Mouse (Mus musculus): ENCODE measurements at regions not wholly inside any gene's neighbourhood (a gene's known extent, or its start where the extent isn't known, plus 50 kb on each side); places are given as distances from the start of the nearest gene placed in this dataset.

DNA sequence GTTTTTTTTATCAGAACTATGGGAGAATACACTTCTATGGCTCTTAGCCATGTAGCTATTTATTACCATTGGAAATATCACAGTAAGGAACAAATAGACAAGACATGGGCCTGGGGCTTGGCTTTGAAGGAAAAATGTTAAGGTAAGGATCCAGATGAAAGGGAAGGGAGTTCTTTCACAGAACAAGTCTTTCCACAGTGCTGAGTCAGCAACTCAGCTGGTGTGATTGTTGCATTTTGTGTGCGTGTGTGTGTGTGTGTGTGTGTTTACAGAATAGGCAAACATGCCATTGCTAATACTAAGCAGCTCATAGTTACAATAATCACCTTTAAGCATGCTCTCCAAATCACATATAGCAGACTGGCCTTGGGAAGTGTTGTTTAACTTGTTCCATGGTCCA, 1056.6 kb upstream of the Lrrc6 start:
- H3K27me3 ChIP-seq (replicated peaks) = no peaks in the 10 kb centered on the region
- H3K4me1 ChIP-seq (replicated peaks) = no peaks in the 10 kb centered on the region
- H3K27ac ChIP-seq (ENCODE audit: poor library complexity, severe bottlenecking) = no peak overlapping the region
- 86% methylated on average over 1 of the region's 1 CpGs for WGBS
- no peak overlapping the region for H3K4me3 ChIP-seq
- no peaks in the 10 kb centered on the region for H3K9me3 ChIP-seq (replicated peaks)
- H3K9ac ChIP-seq = no peak overlapping the region
- no peaks in the 10 kb centered on the region for H3K36me3 ChIP-seq
- no peak overlapping the region for H3K4me2 ChIP-seq
- no peak for ATAC-seq (ENCODE audit: insufficient number of reproducible peaks, low FRiP score)

GRCm38 (mm10) chr15:67551911-67552310, 1051.2 kb upstream of the Lrrc6 start:
- no peaks in the 10 kb centered on the region for H3K27me3 ChIP-seq (replicated peaks)
- H3K9me3 ChIP-seq (replicated peaks) = no peaks in the 10 kb centered on the region
- no peaks in the 10 kb centered on the region for H3K36me3 ChIP-seq
- H3K4me1 ChIP-seq (replicated peaks) = no peaks in the 10 kb centered on the region
- H3K4me3 ChIP-seq = no peak overlapping the region
- no peak overlapping the region for H3K27ac ChIP-seq (ENCODE audit: poor library complexity, severe bottlenecking)
- no peak overlapping the region for H3K9ac ChIP-seq
- ATAC-seq (ENCODE audit: insufficient number of reproducible peaks, low FRiP score) = no peak
- no peak overlapping the region for H3K4me2 ChIP-seq
- 79% methylated on average over 2 of the region's 2 CpGs for WGBS

- 89% methylated on average over 1 of the region's 1 CpGs for WGBS
- Histone ChIP-seq H3K36me3 (no peaks in the 10 kb centered on the region), H3K27me3 (replicated peaks) (no peaks in the 10 kb centered on the region), H3K4me3 (no peak overlapping the region), H3K27ac (ENCODE audit: poor library complexity, severe bottlenecking) (no peak overlapping the region), H3K4me1 (replicated peaks) (no peaks in the 10 kb centered on the region), H3K9ac (no peak overlapping the region), H3K4me2 (no peak overlapping the region), H3K9me3 (replicated peaks) (no peaks in the 10 kb centered on the region)
- ATAC-seq (ENCODE audit: insufficient number of reproducible peaks, low FRiP score) = no peak
Observed at GRCm38 (mm10) chr15:67546896-67547400, 1046.2 kb upstream of the Lrrc6 start.

DNA sequence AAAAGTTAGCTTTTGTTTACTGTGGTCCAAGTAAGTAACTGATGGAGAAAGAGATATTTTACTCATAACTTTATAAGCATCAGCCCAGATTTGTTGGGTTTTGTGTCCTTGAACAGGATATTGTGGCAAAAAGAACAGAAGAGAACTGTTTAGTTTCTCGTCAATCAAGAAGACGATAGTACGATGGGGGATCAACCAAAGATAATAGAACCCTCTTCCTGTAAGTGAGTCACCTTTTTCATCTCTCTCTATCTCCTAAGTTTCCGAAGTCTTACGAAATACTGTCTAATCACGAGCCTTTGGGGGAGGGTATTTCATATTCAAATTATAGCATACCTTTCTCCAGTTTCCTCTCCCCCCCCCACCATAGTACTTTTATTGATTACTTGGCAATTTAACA, 1045.0 kb upstream of the Lrrc6 start:
- ATAC-seq (ENCODE audit: insufficient number of reproducible peaks, low FRiP score) = no peak
- H3K9ac ChIP-seq = no peak overlapping the region
- WGBS = 60% methylated on average over 6 of the region's 6 CpGs
- H3K9me3 ChIP-seq (replicated peaks) = no peaks in the 10 kb centered on the region
- no peaks in the 10 kb centered on the region for H3K27me3 ChIP-seq (replicated peaks)
- H3K36me3 ChIP-seq = no peaks in the 10 kb centered on the region
- H3K4me2 ChIP-seq = no peak overlapping the region
- no peak overlapping the region for H3K27ac ChIP-seq (ENCODE audit: poor library complexity, severe bottlenecking)
- H3K4me1 ChIP-seq (replicated peaks) = no peaks in the 10 kb centered on the region
- H3K4me3 ChIP-seq = no peak overlapping the region

- ATAC-seq (ENCODE audit: insufficient number of reproducible peaks, low FRiP score) = no peak
- Histone ChIP-seq H3K27ac (ENCODE audit: poor library complexity, severe bottlenecking) (no peak overlapping the region), H3K4me1 (replicated peaks) (no peaks in the 10 kb centered on the region), H3K27me3 (replicated peaks) (no peaks in the 10 kb centered on the region), H3K4me3 (no peak overlapping the region), H3K9me3 (replicated peaks) (no peaks in the 10 kb centered on the region), H3K9ac (no peak overlapping the region), H3K4me2 (no peak overlapping the region), H3K36me3 (no peaks in the 10 kb centered on the region)
Observed at GRCm38 (mm10) chr15:67513722-67514121, 1013.0 kb upstream of the Lrrc6 start.

GRCm38 (mm10) chr15:67495001-67495658, 994.4 kb upstream of the Lrrc6 start:
- ATAC-seq (ENCODE audit: insufficient number of reproducible peaks, low FRiP score) = no peak
- WGBS = 80% methylated on average over 7 of the region's 7 CpGs

DNA sequence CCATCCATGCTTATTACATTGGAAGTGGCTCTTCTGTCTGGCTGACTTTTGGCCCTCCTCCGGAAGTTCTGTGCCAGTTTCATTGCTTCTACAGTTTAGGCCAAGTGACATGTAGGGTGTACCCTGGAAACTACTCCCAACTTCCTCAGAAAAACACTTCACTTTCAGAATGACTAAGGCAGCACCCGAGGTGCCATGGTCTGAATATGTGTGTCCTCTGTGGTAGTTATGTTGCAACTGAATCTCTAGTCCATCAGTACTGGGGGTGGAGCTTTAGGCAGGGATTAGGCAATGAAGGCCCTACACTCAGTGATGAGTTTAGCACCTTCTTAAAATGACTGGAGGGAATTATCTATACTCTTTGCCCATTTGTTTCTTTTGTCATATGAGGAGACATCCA, 981.0 kb upstream of the Lrrc6 start:
- Histone ChIP-seq H3K9ac (no peak overlapping the region), H3K4me3 (no peak overlapping the region), H3K27me3 (replicated peaks) (no peaks in the 10 kb centered on the region), H3K4me1 (replicated peaks) (no peaks in the 10 kb centered on the region), H3K27ac (ENCODE audit: poor library complexity, severe bottlenecking) (no peak overlapping the region), H3K9me3 (replicated peaks) (no peaks in the 10 kb centered on the region), H3K36me3 (no peaks in the 10 kb centered on the region), H3K4me2 (no peak overlapping the region)
- ATAC-seq (ENCODE audit: insufficient number of reproducible peaks, low FRiP score) = no peak
- 78% methylated on average over 2 of the region's 2 CpGs for WGBS

More at GRCm38 (mm10) chr15:67495001-67495658, 994.4 kb upstream of the Lrrc6 start:
- no peaks in the 10 kb centered on the region for H3K4me1 ChIP-seq (replicated peaks)
- H3K27me3 ChIP-seq (replicated peaks) = no peaks in the 10 kb centered on the region
- no peak overlapping the region for H3K27ac ChIP-seq (ENCODE audit: poor library complexity, severe bottlenecking)
- H3K9me3 ChIP-seq (replicated peaks) = no peaks in the 10 kb centered on the region
- H3K4me3 ChIP-seq = no peak overlapping the region
- H3K36me3 ChIP-seq = no peaks in the 10 kb centered on the region
- no peak overlapping the region for H3K9ac ChIP-seq
- no peak overlapping the region for H3K4me2 ChIP-seq

GRCm38 (mm10) chr15:67474325-67474724, 973.6 kb upstream of the Lrrc6 start:
- 82% methylated on average over 5 of the region's 5 CpGs for WGBS
- Histone ChIP-seq H3K4me1 (replicated peaks) (no peaks in the 10 kb centered on the region), H3K4me3 (no peak overlapping the region), H3K9ac (no peak overlapping the region), H3K4me2 (no peak overlapping the region), H3K9me3 (replicated peaks) (no peaks in the 10 kb centered on the region), H3K36me3 (no peaks in the 10 kb centered on the region), H3K27me3 (replicated peaks) (no peaks in the 10 kb centered on the region), H3K27ac (ENCODE audit: poor library complexity, severe bottlenecking) (no peak overlapping the region)
- ATAC-seq (ENCODE audit: insufficient number of reproducible peaks, low FRiP score) = no peak

GRCm38 (mm10) chr15:67472979-67473378, 972.3 kb upstream of the Lrrc6 start:
- Histone ChIP-seq H3K9me3 (replicated peaks) (no peaks in the 10 kb centered on the region), H3K27ac (ENCODE audit: poor library complexity, severe bottlenecking) (no peak overlapping the region), H3K27me3 (replicated peaks) (no peaks in the 10 kb centered on the region), H3K4me2 (no peak overlapping the region), H3K4me1 (replicated peaks) (no peaks in the 10 kb centered on the region), H3K36me3 (no peaks in the 10 kb centered on the region), H3K4me3 (no peak overlapping the region), H3K9ac (no peak overlapping the region)
- ATAC-seq (ENCODE audit: insufficient number of reproducible peaks, low FRiP score) = no peak

DNA sequence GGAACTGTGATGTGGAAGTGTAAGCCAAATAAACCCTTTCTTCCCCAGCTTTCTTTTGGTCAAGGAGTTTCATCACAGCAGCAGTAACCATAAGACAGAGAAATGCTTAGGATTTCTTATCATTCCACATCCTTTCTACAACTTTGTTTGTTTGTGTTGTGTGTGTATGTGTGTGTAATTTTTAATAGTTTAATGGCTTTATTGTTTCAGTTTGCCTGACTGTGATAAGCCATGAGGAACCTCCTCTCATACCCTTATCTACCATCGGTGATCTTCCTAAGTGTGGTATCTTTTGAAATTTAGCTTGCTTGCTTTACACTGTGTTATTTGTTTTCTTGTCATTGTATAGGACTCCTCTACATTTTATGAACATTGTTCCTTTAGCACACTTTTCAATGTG, 970.6 kb upstream of the Lrrc6 start:
- ATAC-seq (ENCODE audit: insufficient number of reproducible peaks, low FRiP score) = no peak
- H3K27me3 ChIP-seq (replicated peaks) = no peaks in the 10 kb centered on the region
- H3K4me2 ChIP-seq = no peak overlapping the region
- WGBS = 79% methylated on average over 1 of the region's 1 CpGs
- H3K36me3 ChIP-seq = no peaks in the 10 kb centered on the region
- H3K4me1 ChIP-seq (replicated peaks) = 0 out of 2 replicates have a peak, but pooled peaks cover 3% of the 10 kb centered on the region
- no peaks in the 10 kb centered on the region for H3K9me3 ChIP-seq (replicated peaks)
- H3K27ac ChIP-seq (ENCODE audit: poor library complexity, severe bottlenecking) = no peak overlapping the region
- no peak overlapping the region for H3K4me3 ChIP-seq
- no peak overlapping the region for H3K9ac ChIP-seq

DNA sequence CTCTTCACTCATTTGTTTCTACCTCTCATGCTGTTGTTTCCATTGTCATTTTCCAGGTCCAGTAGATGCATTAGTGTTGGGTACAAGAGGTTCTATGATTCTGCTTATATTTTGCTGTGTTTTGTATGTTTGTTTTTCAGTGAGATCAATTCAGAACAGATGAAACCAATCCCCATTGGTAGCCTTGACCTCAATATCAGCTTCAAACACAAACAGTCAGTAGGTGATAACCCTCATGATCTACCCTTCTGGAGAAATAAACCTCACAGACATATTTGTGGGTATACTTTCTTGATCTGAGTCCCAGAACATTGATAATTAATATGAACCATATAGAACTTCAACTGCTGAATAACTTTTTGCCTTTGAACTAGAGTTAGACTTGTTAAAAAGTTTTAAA, 969.3 kb upstream of the Lrrc6 start:
- no peaks in the 10 kb centered on the region for H3K36me3 ChIP-seq
- ATAC-seq (ENCODE audit: insufficient number of reproducible peaks, low FRiP score) = no peak
- no peaks in the 10 kb centered on the region for H3K27me3 ChIP-seq (replicated peaks)
- H3K27ac ChIP-seq (ENCODE audit: poor library complexity, severe bottlenecking) = no peak overlapping the region
- H3K4me2 ChIP-seq = no peak overlapping the region
- H3K9me3 ChIP-seq (replicated peaks) = no peaks in the 10 kb centered on the region
- H3K4me1 ChIP-seq (replicated peaks) = 0 out of 2 replicates have a peak, but pooled peaks cover 3% of the 10 kb centered on the region
- H3K4me3 ChIP-seq = no peak overlapping the region
- H3K9ac ChIP-seq = no peak overlapping the region

Data from heart, embryonic 12.5 days (tissue).